Comparison of ENCODE assay signal across 8 mouse cellular contexts in genomic region chr3:116614295-116614892, GRCm38 (mm10). TPM values are rescaled to one million over a fixed set of nuclear protein-coding genes. Genes with fewer than 3 reads are reported as not detected.
DNase-seq lines count a peak whose midpoint lies in the region; ATAC-seq lines count a peak whose summit lies in the region.

Gene Trmt13 (minus strand): TSS chr3:116614587.

- H3K4me3 ChIP-seq in kidney, embryonic 14.5 days (ENCODE audit: low read length): no peak within 1 kb of the TSS
- no peak within 1 kb of the TSS for H3K4me3 ChIP-seq in hindbrain, embryonic 10.5 days
- H3K4me3 ChIP-seq in midbrain, embryonic 11.5 days (ENCODE audit: low read depth, low read length): no peak within 1 kb of the TSS

- no peak within 1 kb of the TSS for H3K27ac ChIP-seq in kidney, embryonic 14.5 days (ENCODE audit: low read depth, low read length)
- no peak within 1 kb of the TSS for H3K27ac ChIP-seq in hindbrain, embryonic 10.5 days
- H3K27ac ChIP-seq in midbrain, embryonic 11.5 days (ENCODE audit: low read depth, low read length): no peak within 1 kb of the TSS

- no peaks in the 10 kb centered on the region for H3K4me1 ChIP-seq in kidney, embryonic 14.5 days (ENCODE audit: control insufficient read depth, insufficient read depth, low read length)
- no peaks in the 10 kb centered on the region for H3K4me1 ChIP-seq in hindbrain, embryonic 10.5 days (replicated peaks)
- H3K4me1 ChIP-seq in midbrain, embryonic 11.5 days (ENCODE audit: control insufficient read depth, insufficient read depth, low read length): no peaks in the 10 kb centered on the region

- H3K9me3 ChIP-seq in kidney, embryonic 14.5 days (ENCODE audit: control insufficient read depth, low read length): no peaks in the 10 kb centered on the region
- H3K9me3 ChIP-seq in hindbrain, embryonic 10.5 days: no peaks in the 10 kb centered on the region
- H3K9me3 ChIP-seq in midbrain, embryonic 11.5 days (ENCODE audit: control insufficient read depth, low read length): no peaks in the 10 kb centered on the region

- no peak within 1 kb of the TSS for H3K9ac ChIP-seq in kidney, embryonic 14.5 days (ENCODE audit: low read depth, low read length)
- no peak within 1 kb of the TSS for H3K9ac ChIP-seq in midbrain, embryonic 11.5 days (ENCODE audit: low read length)

- DNase-seq in kidney, adult 18-20 months: no peak
- DNase-seq in adrenal gland, postnatal 4 days (ENCODE audit: low spot score in 2 of 2): no peak
- DNase-seq in hindbrain, embryonic 10.5 days (ENCODE audit: low spot score): no peak
- DNase-seq in left cerebral cortex, postnatal 36 days (ENCODE audit: low spot score in 2 of 2): no peak
- no peak for DNase-seq in midbrain, embryonic 11.5 days (ENCODE audit: low spot score, missing footprints)
- no peak for DNase-seq in cerebellum, postnatal 25 days

- H3K36me3 ChIP-seq in kidney, embryonic 14.5 days (ENCODE audit: control insufficient read depth, insufficient read depth, low read length): peaks cover 40% of the 10 kb centered on the region
- H3K36me3 ChIP-seq in hindbrain, embryonic 10.5 days: peaks cover 77% of the 10 kb centered on the region
- H3K36me3 ChIP-seq in midbrain, embryonic 11.5 days (ENCODE audit: control insufficient read depth, insufficient read depth, low read length): peaks cover 7% of the 10 kb centered on the region

- WGBS in kidney, embryonic 14.5 days: 89% methylated on average over 10 of the region's 10 CpGs
- WGBS in hindbrain, embryonic 10.5 days: 83% methylated on average over 10 of the region's 10 CpGs
- WGBS in midbrain, embryonic 11.5 days: 85% methylated on average over 10 of the region's 10 CpGs

- no peak within 1 kb of the TSS for H3K4me2 ChIP-seq in kidney, embryonic 14.5 days (replicated peaks; ENCODE audit: low read depth, low read length)
- no peak within 1 kb of the TSS for H3K4me2 ChIP-seq in midbrain, embryonic 11.5 days

- intact Hi-C loops in left cerebral cortex, postnatal 36 days (cut with DNase I): no loop called here

- no peaks in the 10 kb centered on the region for H3K27me3 ChIP-seq in kidney, embryonic 14.5 days (ENCODE audit: control insufficient read depth, insufficient read depth, low read length)
- no peaks in the 10 kb centered on the region for H3K27me3 ChIP-seq in hindbrain, embryonic 10.5 days (ENCODE audit: insufficient read depth, poor library complexity, severe bottlenecking)
- H3K27me3 ChIP-seq in midbrain, embryonic 11.5 days (ENCODE audit: control insufficient read depth, insufficient read depth, low read length): no peaks in the 10 kb centered on the region

- no peak for ATAC-seq in kidney, embryonic 14.5 days (ENCODE audit: low FRiP score, low TSS enrichment)
- ATAC-seq in midbrain, embryonic 11.5 days (ENCODE audit: low FRiP score): no peak
- no peak for ATAC-seq in erythroid progenitor cell, adult 5-6 weeks (replicated peaks; ENCODE audit: low FRiP score, poor library complexity, severe bottlenecking)

RNA-seq across cellular contexts. Expression of gene Trmt13, which starts in this region (rescaled TPM):
- polyA plus RNA-seq in kidney, embryonic 14.5 days (2014; fragmentation: Nextera tagmentation; extraction: Ambion mirVana): 28.7 and 32.1 TPM in 2 replicates
- 10 to 100 TPM; 19.5 to 23.2 TPM for total RNA-seq in adrenal gland, postnatal 4 days (2021)
- 22.4 and 23.5 TPM in 2 replicates for polyA plus RNA-seq in hindbrain, embryonic 10.5 days (2016; fragmentation: Nextera tagmentation; extraction: Ambion mirVana)
- 10 to 100 TPM; 13.8 to 20.9 TPM for total RNA-seq in left cerebral cortex, postnatal 36 days (2021)
- polyA plus RNA-seq in midbrain, embryonic 11.5 days (2014; fragmentation: Nextera tagmentation; extraction: Ambion mirVana): 21.1 and 23.5 TPM in 2 replicates
- 4.2 and 4.3 TPM in 2 replicates for total RNA-seq in erythroid progenitor cell, adult 5-6 weeks (2015; ENCODE audit: low replicate concordance)
- 17.5 and 22.0 TPM in 2 replicates for total RNA-seq in erythroid progenitor cell, adult 5-6 weeks (2017; ENCODE audit: low replicate concordance)
